Mouse (Mus musculus) ES-Bruce4 (cell line): ENCODE data around the gene Rrn3. TPM values are rescaled to one million over a fixed set of nuclear protein-coding genes. Genes with fewer than 3 reads are reported as not detected.

Source experiments
- H3K27ac ChIP-seq: 2 replicates; pipeline ENCODE4 v1.5.1; 2012; ENCODE audit warnings: low read length, inconsistent platforms; ENCODE audit not compliant: insufficient read depth
- H3K27me3 ChIP-seq: 2 replicates; pipeline ENCODE4 v1.6.1; 2012; ENCODE audit warnings: mild to moderate bottlenecking, low read length, inconsistent platforms; ENCODE audit not compliant: control insufficient read depth, poor library complexity, insufficient read depth, severe bottlenecking
- H3K36me3 ChIP-seq: 2 replicates; pipeline ENCODE4 v1.6.1; 2012; ENCODE audit warnings: inconsistent platforms, mild to moderate bottlenecking, low read length, moderate library complexity; ENCODE audit not compliant: control insufficient read depth, poor library complexity, insufficient read depth, severe bottlenecking
- H3K4me1 ChIP-seq: one replicate; pipeline ENCODE4 v1.8.1; 2011; ENCODE audit warnings: low read length; ENCODE audit not compliant: control insufficient read depth, insufficient read depth
- H3K4me3 ChIP-seq: 2 replicates; pipeline ENCODE4 v1.5.1; 2011; ENCODE audit warnings: low read depth, mild to moderate bottlenecking, low read length
- H3K9ac ChIP-seq: 2 replicates; pipeline ENCODE4 v1.6.1; 2012; ENCODE audit warnings: low read depth, mild to moderate bottlenecking, inconsistent platforms; ENCODE audit not compliant: poor library complexity, severe bottlenecking
- H3K9me3 ChIP-seq: replicated peaks from 2 replicates; pipeline ENCODE4 v1.6.1; 2012; ENCODE audit warnings: mild to moderate bottlenecking, low read length, inconsistent platforms; ENCODE audit not compliant: control insufficient read depth, poor library complexity, insufficient read depth, severe bottlenecking
- CTCF ChIP-seq: IDR thresholded peaks from one replicate; pipeline ENCODE4 v1.8.1; 2011; ENCODE audit warnings: low read depth, low read length
- EP300 ChIP-seq: IDR thresholded peaks from 2 replicates; pipeline ENCODE4 v1.6.1; 2011; ENCODE audit warnings: low read depth, low read length; ENCODE audit not compliant: insufficient read depth
- POLR2A ChIP-seq: IDR thresholded peaks from one replicate; pipeline ENCODE4 v1.8.1; 2011; ENCODE audit warnings: low read length; ENCODE audit not compliant: insufficient read depth
- polyA plus RNA-seq: library from polyadenylated mRNA; stranded (reverse); fragments of >200 nt; gene quantifications from 2 replicates; pipeline ENCODE4 v1.2.4, GENCODE M21; 2011; ENCODE audit warnings: low read depth; ENCODE audit not compliant: missing spikeins, insufficient read depth, insufficient read length

Gene Rrn3
- polyA plus RNA-seq, 1 experiment = 134 TPM

DNA sequence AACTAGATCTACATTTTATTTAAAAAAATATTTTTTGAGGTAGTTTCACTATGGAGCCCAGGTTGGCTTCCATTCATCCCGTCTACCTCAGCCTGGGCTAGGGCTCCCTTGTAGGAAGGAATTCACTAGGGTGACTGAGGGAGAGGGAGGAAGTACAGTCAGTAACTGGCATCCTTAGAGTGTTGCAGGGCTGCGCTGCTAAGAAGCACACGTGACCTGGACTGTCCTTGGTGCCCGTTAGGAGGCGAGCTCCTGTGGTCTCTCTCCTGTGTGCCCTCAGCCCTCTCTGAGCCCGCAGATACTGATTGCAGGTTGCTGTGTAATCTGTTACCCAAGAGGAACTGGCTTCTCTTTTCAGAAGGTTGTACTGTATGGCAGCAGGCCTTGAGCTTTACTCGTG is 27.9 kb downstream of the Rrn3 start:
- H3K36me3 ChIP-seq = peaks cover 81% of the 10 kb centered on the region
- H3K4me1 ChIP-seq = no peaks in the 10 kb centered on the region
- no peak overlapping the region for H3K4me3 ChIP-seq
- no peaks in the 10 kb centered on the region for H3K27me3 ChIP-seq
- H3K9me3 ChIP-seq = no peaks in the 10 kb centered on the region
- no peak overlapping the region for H3K9ac ChIP-seq
- H3K27ac ChIP-seq = no peak overlapping the region
- no peak for TF ChIP-seq CTCF
- no peak for TF ChIP-seq EP300
- no peak for TF ChIP-seq POLR2A

DNA sequence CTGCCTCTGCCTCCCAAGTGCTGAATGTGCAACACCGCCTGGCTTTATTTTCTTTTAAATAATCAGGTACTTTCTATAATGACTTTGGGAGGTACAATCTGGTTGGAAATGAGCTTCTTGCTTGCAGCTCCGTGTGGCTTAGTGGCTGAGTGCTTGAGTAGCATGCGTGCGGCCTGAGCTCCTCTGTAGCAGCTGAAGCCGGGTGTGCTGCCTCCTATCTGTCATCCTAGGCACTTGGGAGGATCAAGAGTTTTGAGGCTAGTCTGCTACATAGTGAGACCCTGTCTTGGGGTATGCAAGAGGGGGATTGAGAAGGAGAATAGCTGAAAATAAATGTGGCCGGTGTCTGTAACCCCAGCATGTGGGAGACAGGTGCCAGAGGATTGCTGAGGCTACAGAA is 31.6 kb downstream of the Rrn3 start:
- H3K4me3 ChIP-seq = no peak overlapping the region
- H3K9me3 ChIP-seq = no peaks in the 10 kb centered on the region
- H3K27me3 ChIP-seq = no peaks in the 10 kb centered on the region
- H3K9ac ChIP-seq = no peak overlapping the region
- TF ChIP-seq POLR2A = no peak
- TF ChIP-seq CTCF = no peak
- no peak for TF ChIP-seq EP300
- no peaks in the 10 kb centered on the region for H3K4me1 ChIP-seq
- no peak overlapping the region for H3K27ac ChIP-seq
- H3K36me3 ChIP-seq = peaks cover 61% of the 10 kb centered on the region

DNA sequence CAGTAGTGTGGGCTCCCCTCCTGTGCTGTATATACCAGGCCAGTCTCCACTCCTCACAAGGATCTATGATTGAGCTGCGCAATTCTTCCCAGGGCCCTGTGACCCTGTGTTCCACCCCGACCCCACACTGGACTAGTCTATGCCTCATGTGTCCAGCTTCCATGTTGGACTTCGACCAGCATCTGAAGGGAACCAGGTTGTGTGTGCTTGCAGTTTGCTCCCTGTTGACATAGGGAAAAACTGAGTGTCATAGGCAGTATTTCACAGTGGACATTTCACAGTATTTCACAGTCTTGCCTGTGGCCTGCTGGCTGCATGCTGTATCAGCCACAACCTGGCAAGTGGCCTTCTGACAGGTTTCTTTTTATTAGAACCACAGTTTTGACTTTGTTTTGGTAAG is 32.7 kb downstream of the Rrn3 start:
- H3K27ac ChIP-seq = no peak overlapping the region
- H3K27me3 ChIP-seq = no peaks in the 10 kb centered on the region
- no peaks in the 10 kb centered on the region for H3K4me1 ChIP-seq
- no peak overlapping the region for H3K9ac ChIP-seq
- H3K36me3 ChIP-seq = peaks cover 56% of the 10 kb centered on the region
- no peak overlapping the region for H3K4me3 ChIP-seq
- TF ChIP-seq EP300 (no peak), CTCF (no peak), POLR2A (no peak)
- no peaks in the 10 kb centered on the region for H3K9me3 ChIP-seq

DNA sequence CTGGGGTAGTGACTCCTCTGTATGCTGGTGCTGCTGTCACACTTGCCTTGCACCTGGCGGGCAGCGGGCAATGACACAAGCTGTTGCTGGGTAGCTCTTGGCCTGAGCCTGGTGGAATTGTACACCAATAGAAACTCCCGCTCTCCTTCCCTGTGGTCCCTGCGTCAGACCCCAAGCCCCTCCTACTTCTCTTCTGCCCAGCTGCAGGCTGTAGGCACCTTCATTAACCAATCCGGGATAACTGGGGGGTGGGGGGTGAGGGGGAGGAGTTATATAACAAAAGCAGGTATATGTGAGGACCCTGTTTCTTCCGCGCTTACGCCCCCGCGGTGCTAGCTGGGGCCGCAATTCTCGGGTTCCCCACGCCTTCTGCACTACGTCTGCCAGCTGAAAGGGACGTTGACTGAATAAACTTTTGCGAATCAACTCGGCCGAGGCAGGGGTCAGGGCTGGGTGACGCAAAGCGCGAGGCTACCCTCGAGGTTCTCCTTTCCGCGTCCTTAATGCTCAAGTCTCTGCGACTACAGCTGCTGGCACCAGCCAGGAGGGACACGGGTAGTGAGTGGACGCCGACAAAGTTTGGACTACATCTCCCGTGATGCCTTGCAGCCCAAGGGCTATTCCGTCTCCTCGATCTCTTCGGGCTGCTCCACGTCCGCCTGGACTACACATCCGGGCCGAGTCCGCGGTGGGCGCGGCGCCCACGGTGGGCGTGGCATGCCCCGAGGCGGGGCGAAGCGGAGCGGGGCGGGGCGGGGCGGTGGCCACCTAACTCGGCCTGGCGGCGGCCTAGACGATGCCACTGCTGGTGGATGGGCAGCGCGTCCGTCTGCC is 38.3 kb downstream of the Rrn3 start, which contains the start of gene Ntan1:
TSS of gene Ntan1 (plus strand) at position 286 of the 834 bp plus-strand sequence.
- Histone ChIP-seq H3K36me3 (peaks cover 9% of the 10 kb centered on the region), H3K4me1 (no peaks in the 10 kb centered on the region), H3K9ac (peak within 1 kb of the TSS; percentile 70), H3K4me3 (peak within 1 kb of the TSS; percentile 83), H3K27ac (no peak within 1 kb of the TSS), H3K9me3 (no peaks in the 10 kb centered on the region), H3K27me3 (no peaks in the 10 kb centered on the region)
- TF ChIP-seq EP300 (peak; percentile 53; the same call in 1 of the 2 replicates), POLR2A (peak; percentile 12), CTCF (no peak)

DNA sequence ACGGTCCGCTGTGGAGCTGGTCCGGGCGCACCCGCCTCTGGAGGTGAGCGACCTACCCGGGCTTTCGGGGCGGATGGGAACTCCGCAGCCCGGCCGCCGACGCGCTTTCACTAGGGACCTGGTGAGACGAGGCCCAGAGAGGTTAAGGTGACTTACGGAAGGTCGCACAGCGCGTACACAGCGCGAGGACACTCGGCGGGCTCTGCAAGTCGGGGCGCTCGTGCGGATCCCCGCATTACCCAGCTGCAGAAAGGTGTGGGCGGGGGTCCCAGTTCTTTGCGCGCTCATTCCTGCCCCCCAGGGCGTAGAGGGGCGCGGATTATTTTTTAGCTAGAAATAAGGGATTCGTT is 38.9 kb downstream of the Rrn3 start:
- H3K9ac ChIP-seq = peak overlapping the region; percentile 70
- H3K36me3 ChIP-seq = peaks cover 4% of the 10 kb centered on the region
- no peak overlapping the region for H3K27ac ChIP-seq
- no peaks in the 10 kb centered on the region for H3K27me3 ChIP-seq
- H3K9me3 ChIP-seq = no peaks in the 10 kb centered on the region
- H3K4me3 ChIP-seq = peak overlapping the region; percentile 83
- H3K4me1 ChIP-seq = no peaks in the 10 kb centered on the region
- no peak for TF ChIP-seq EP300

DNA sequence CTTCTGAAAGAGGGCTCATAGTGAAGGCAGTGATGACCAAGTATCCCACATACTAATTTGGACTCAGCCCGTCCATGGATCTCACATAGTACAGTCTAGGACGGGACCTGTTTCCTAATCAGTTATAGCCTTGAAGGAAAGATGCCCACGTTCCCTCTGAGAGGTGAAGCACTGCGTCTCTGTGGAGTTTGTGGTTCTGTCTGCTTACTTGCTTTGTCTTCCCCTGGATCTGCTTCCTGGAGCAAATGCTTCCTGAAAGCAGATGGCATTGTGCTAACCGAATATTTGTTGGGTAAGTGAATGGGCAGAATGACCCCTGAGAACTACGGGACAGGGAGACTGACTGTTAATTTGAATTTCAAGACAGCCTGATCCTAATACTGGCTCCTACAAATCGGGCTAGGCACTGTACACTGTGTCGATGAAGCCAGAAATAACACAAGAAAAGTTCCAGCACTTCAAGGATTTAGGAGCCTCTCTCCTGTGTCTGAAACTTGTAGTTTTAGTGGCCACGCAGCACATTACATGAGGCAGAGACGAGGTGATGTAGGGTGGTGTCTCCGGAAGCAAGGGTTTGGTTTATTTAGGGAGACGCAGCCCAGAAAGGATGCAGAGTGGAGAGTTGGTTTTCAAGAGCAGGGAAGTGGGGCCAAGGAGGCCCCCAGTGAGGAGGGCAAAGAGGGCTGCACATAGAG is 39.4 kb downstream of the Rrn3 start:
- TF ChIP-seq CTCF = no peak
- no peak for TF ChIP-seq EP300
- Histone ChIP-seq H3K9me3 (no peaks in the 10 kb centered on the region), H3K27me3 (no peaks in the 10 kb centered on the region), H3K4me1 (no peaks in the 10 kb centered on the region), H3K4me3 (peak overlapping the region; percentile 83), H3K9ac (peak overlapping the region; percentile 70), H3K27ac (no peak overlapping the region), H3K36me3 (no peaks in the 10 kb centered on the region; the same call in 1 of the 2 replicates)
